Mouse (Mus musculus) neural tube, embryonic 14.5 days (tissue): ENCODE data around the gene Gps2. TPM values are rescaled to one million over a fixed set of nuclear protein-coding genes. Genes with fewer than 3 reads are reported as not detected.

Experiments
- ATAC-seq: fragments of 200-750 bp; cut with Nextera tagmentation; 2 replicates; pipeline ENCODE4 v1.8.0; 2017; ENCODE audit warnings: low read depth, mild to moderate bottlenecking, moderate TSS enrichment, moderate library complexity
- H3K27ac ChIP-seq: fragments of 300-500 bp; sonication (generic); 2 replicates; pipeline ENCODE4 v1.5.1; 2014; ENCODE audit warnings: low read depth, mild to moderate bottlenecking, control low read depth, low read length, moderate library complexity, mixed read lengths
- H3K27me3 ChIP-seq: fragments of 300-500 bp; sonication (generic); 2 replicates; pipeline ENCODE4 v1.6.1; 2014; ENCODE audit warnings: low read length; ENCODE audit not compliant: control insufficient read depth, insufficient read depth
- H3K36me3 ChIP-seq: fragments of 300-500 bp; sonication (generic); 2 replicates; pipeline ENCODE4 v1.6.1; 2014; ENCODE audit warnings: low read length, mixed read lengths; ENCODE audit not compliant: control insufficient read depth, insufficient read depth
- H3K4me1 ChIP-seq: fragments of 300-500 bp; sonication (generic); 2 replicates; pipeline ENCODE4 v1.6.1; 2014; ENCODE audit warnings: low read length; ENCODE audit not compliant: control insufficient read depth, insufficient read depth
- H3K4me2 ChIP-seq: fragments of 300-500 bp; sonication (generic); 2 replicates; pipeline ENCODE4 v1.6.1; 2014; ENCODE audit warnings: mild to moderate bottlenecking, low read depth, low read length, control low read depth
- H3K4me3 ChIP-seq: fragments of 300-500 bp; sonication (generic); 2 replicates; pipeline ENCODE4 v1.5.1; 2014; ENCODE audit warnings: low read depth, low read length, control low read depth, mixed read lengths
- H3K9ac ChIP-seq: fragments of 300-500 bp; sonication (generic); replicated peaks from 2 replicates; pipeline ENCODE4 v1.6.1; 2014; ENCODE audit warnings: low read depth, mild to moderate bottlenecking, control low read depth, low read length, mixed read lengths
- H3K9me3 ChIP-seq: fragments of 300-500 bp; sonication (generic); 2 replicates; pipeline ENCODE4 v1.6.1; 2016; ENCODE audit warnings: low read length; ENCODE audit not compliant: control insufficient read depth
- WGBS: fragments of 180-500 bp; shearing (Covaris S2); extraction: QIAGEN DNeasy Blood & Tissue Kit; methylation state at CpG from one replicate; pipeline ENCODE4 v1.1.7; 2014; 5-methylcytosine and 5-hydroxymethylcytosine counted together
- polyA plus RNA-seq: library from polyadenylated mRNA; unstranded; fragments of >200 nt; fragmentation: Nextera tagmentation; extraction: Ambion mirVana; gene quantifications from 2 replicates; pipeline ENCODE4 v1.2.1, GENCODE M21; 2014

The Gps2 gene
- polyA plus RNA-seq, 1 experiment from 2014 or later: 65.4 TPM

GRCm38 (mm10) chr11:69900471-69901405 is 12.9 kb upstream of the Gps2 start, which contains the start of the genes 2810408A11Rik and Neurl4:
Gene 2810408A11Rik, minus strand, starts transcription at chr11:69900987.
Gene Neurl4, plus strand, starts transcription at chr11:69901072.
- Histone ChIP-seq H3K4me1 (peaks cover 23% of the 10 kb centered on the region), H3K4me3 (peak within 1 kb of the TSS; percentile 80), H3K27ac (peak within 1 kb of the TSS; percentile 97), H3K27me3 (no peaks in the 10 kb centered on the region), H3K4me2 (peak within 1 kb of the TSS; percentile 88), H3K9ac (peak within 1 kb of the TSS; percentile 96), H3K36me3 (peaks cover 17% of the 10 kb centered on the region), H3K9me3 (no peaks in the 10 kb centered on the region)
- WGBS: under 1% methylated on average over 38 of the region's 38 CpGs
- peak; percentile 95 for ATAC-seq

- H3K27me3 ChIP-seq: no peaks in the 10 kb centered on the region
- WGBS: 1% methylated on average over 42 of the region's 42 CpGs
- ATAC-seq: peak; percentile 79
Measured at GRCm38 (mm10) chr11:69901406-69901846, 12.3 kb upstream of the Gps2 start.

DNA sequence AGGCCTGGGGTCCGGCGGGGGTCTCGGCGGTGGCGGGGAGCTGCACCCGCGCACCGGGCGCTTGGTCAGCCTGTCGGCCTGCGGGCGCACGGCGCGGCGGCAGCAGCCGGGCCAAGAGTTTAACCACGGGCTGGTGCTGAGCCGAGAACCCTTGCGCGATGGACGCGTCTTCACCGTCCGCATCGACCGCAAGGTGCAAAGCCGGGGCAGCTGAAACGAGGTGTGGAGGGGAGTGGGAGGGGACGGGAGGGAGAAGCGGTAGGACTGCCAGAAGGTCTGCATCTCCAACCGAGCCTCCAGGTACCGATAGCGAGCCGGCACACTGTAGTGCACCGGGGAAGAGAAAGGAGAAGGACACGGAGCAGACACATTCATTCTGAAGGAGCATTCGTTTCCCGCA is 11.7 kb upstream of the Gps2 start:
- peaks cover 29% of the 10 kb centered on the region for H3K36me3 ChIP-seq
- ATAC-seq: 0 out of 2 replicates have a peak, but pooled peaks have one; percentile 1

More at GRCm38 (mm10) chr11:69901406-69901846, 12.3 kb upstream of the Gps2 start:
- Histone ChIP-seq H3K4me2 (peak overlapping the region; percentile 88), H3K27ac (peak overlapping the region; percentile 97), H3K9ac (peak overlapping the region; percentile 96), H3K4me3 (peak overlapping the region; percentile 80), H3K9me3 (no peaks in the 10 kb centered on the region), H3K36me3 (peaks cover 23% of the 10 kb centered on the region), H3K4me1 (peaks cover 23% of the 10 kb centered on the region)

GRCm38 (mm10) chr11:69902972-69903371 is 10.7 kb upstream of the Gps2 start:
- Histone ChIP-seq H3K9ac (no peak overlapping the region), H3K4me2 (peak overlapping the region; percentile 88), H3K36me3 (peaks cover 39% of the 10 kb centered on the region), H3K27me3 (no peaks in the 10 kb centered on the region), H3K9me3 (no peaks in the 10 kb centered on the region), H3K27ac (no peak overlapping the region), H3K4me1 (peaks cover 23% of the 10 kb centered on the region), H3K4me3 (peak overlapping the region; percentile 80; the same call in 1 of the 2 replicates)
- no peak for ATAC-seq
- WGBS: 91% methylated on average over 13 of the region's 13 CpGs

More for the DNA sequence above, 11.7 kb upstream of the Gps2 start:
- H3K27me3 ChIP-seq: no peaks in the 10 kb centered on the region
- under 1% methylated on average over 30 of the region's 39 CpGs for WGBS
- peak overlapping the region; percentile 88 for H3K4me2 ChIP-seq
- H3K9ac ChIP-seq: peak overlapping the region; percentile 96
- H3K27ac ChIP-seq: peak overlapping the region; percentile 97
- H3K9me3 ChIP-seq: no peaks in the 10 kb centered on the region
- peak overlapping the region; percentile 80 for H3K4me3 ChIP-seq
- H3K4me1 ChIP-seq: peaks cover 23% of the 10 kb centered on the region

DNA sequence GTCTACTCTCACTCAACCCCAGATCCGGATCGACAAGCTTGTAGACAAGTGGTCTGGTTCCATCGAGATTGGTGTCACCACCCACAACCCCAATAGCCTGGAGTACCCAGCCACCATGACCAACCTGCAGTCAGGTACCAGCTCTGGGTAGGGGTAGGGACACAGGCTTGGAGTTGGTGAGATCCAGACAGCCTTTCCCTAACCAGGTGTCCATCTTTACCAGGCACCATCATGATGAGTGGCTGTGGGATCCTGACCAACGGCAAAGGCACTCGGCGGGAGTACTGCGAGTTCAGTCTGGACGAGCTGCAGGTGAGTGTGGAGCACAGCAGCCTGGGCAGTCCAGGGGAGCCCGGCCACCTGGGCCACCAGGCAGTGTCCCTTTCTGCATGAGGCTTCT is 9.4 kb upstream of the Gps2 start:
- H3K27ac ChIP-seq: no peak overlapping the region
- H3K9ac ChIP-seq: no peak overlapping the region
- no peak overlapping the region for H3K4me3 ChIP-seq
- ATAC-seq: no peak
- H3K9me3 ChIP-seq: no peaks in the 10 kb centered on the region
- no peak overlapping the region for H3K4me2 ChIP-seq
- peaks cover 47% of the 10 kb centered on the region for H3K36me3 ChIP-seq
- no peaks in the 10 kb centered on the region for H3K27me3 ChIP-seq
- peaks cover 17% of the 10 kb centered on the region for H3K4me1 ChIP-seq
- 98% methylated on average over 9 of the region's 9 CpGs for WGBS

GRCm38 (mm10) chr11:69908645-69909044 is 5.0 kb upstream of the Gps2 start:
- Histone ChIP-seq H3K4me3 (no peak overlapping the region), H3K9ac (no peak overlapping the region), H3K36me3 (peaks cover 80% of the 10 kb centered on the region), H3K4me2 (no peak overlapping the region), H3K27me3 (no peaks in the 10 kb centered on the region), H3K27ac (no peak overlapping the region), H3K9me3 (no peaks in the 10 kb centered on the region), H3K4me1 (0 out of 2 replicates have a peak, but pooled peaks cover 2% of the 10 kb centered on the region)
- WGBS: 93% methylated on average over 11 of the region's 11 CpGs
- no peak for ATAC-seq

DNA sequence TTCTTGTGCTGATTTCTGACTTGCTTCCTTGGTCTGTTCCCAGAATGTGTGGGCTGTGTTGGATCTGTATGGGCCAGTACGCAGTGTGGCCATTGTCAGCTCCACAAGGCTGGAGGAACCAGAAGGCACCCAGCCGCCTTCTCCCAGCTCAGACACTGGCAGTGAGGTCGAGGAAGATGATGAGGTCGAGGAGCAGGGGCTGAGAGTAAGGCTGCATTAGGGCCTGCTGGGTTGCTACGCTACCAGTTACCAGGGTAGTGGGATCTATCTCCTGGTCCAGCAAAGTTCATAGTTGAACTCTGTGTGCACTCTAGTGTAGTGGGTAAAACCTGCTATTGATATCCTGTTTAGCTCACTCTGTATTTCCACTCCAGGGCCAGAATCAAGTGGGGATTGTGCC is 4.5 kb upstream of the Gps2 start:
- H3K4me2 ChIP-seq: no peak overlapping the region
- no peak for ATAC-seq
- H3K27me3 ChIP-seq: no peaks in the 10 kb centered on the region
- H3K9ac ChIP-seq: no peak overlapping the region
- WGBS: 89% methylated on average over 5 of the region's 5 CpGs
- H3K9me3 ChIP-seq: no peaks in the 10 kb centered on the region
- 0 out of 2 replicates have a peak, but pooled peaks cover 2% of the 10 kb centered on the region for H3K4me1 ChIP-seq
- peaks cover 75% of the 10 kb centered on the region for H3K36me3 ChIP-seq
- H3K4me3 ChIP-seq: no peak overlapping the region
- H3K27ac ChIP-seq: no peak overlapping the region

DNA sequence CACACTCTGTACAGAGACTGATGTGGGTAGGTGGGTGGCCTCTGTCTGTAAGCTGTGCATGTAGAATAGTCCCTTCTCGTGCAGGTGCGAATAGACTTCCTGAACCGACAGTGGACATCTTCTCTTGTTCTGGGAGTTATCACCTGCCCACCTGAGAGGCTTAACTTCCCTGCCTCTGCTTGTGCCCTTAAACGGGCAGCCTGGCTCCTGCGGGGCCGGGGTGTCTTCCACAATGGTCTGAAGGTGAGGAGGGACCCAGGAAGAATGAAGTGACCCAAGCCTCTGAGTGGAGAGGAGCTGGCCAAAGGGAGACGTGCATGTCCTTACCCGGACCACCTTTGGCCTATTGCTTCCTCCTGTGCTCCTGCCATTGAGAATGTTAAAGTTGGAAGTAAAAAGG is 3.5 kb upstream of the Gps2 start:
- Histone ChIP-seq H3K27ac (no peak overlapping the region), H3K4me2 (no peak overlapping the region), H3K4me1 (peaks cover 7% of the 10 kb centered on the region; the same call in 1 of the 2 replicates), H3K9me3 (no peaks in the 10 kb centered on the region), H3K27me3 (no peaks in the 10 kb centered on the region), H3K36me3 (peaks cover 72% of the 10 kb centered on the region), H3K4me3 (no peak overlapping the region), H3K9ac (no peak overlapping the region)
- 99% methylated on average over 8 of the region's 8 CpGs for WGBS
- no peak for ATAC-seq
